Mouse (Mus musculus) olfactory bulb, adult 2 months (tissue): Measurements from ENCODE around the gene Kcnj15.

ENCODE experiments used
- CTCF ChIP-seq: fragments of 200-500 bp; IDR thresholded peaks from 2 replicates; pipeline ENCODE4 v1.5.1; 2012; ENCODE audit warnings: low read depth, mild to moderate bottlenecking, low read length, moderate library complexity; ENCODE audit not compliant: insufficient read depth
- POLR2A ChIP-seq: fragments of 200-500 bp; IDR thresholded peaks from 2 replicates; pipeline ENCODE4 v1.6.1; 2012; ENCODE audit warnings: mild to moderate bottlenecking, low read depth, low read length, moderate library complexity; ENCODE audit not compliant: insufficient read depth

GRCm38 (mm10) chr16:95279015-95279414, 21.7 kb downstream of the Kcnj15 start:
- no peak for TF ChIP-seq CTCF
- TF ChIP-seq POLR2A, result no peak
